Mouse (Mus musculus) lung, embryonic 14.5 days (tissue): Measurements from ENCODE around the gene Traf3ip3. TPM values are rescaled to one million over a fixed set of nuclear protein-coding genes. Genes with fewer than 3 reads are reported as not detected.

Experiments
- ATAC-seq: fragments of 200-750 bp; cut with Nextera tagmentation; 2 replicates; pipeline ENCODE4 v1.8.0; 2017; ENCODE audit warnings: mild to moderate bottlenecking, moderate TSS enrichment, moderate library complexity; ENCODE audit not compliant: insufficient read depth
- DNase-seq: peaks from one replicate; pipeline ENCODE4 v3.0.0-alpha.2; 2015
- H3K27ac ChIP-seq: fragments of 300-500 bp; sonication (generic); 2 replicates; pipeline ENCODE4 v1.5.1; 2014; ENCODE audit warnings: low read depth, mild to moderate bottlenecking, moderate library complexity
- H3K27me3 ChIP-seq: fragments of 300-500 bp; sonication (generic); 2 replicates; pipeline ENCODE4 v1.6.1; 2014; ENCODE audit warnings: low read length, control low read depth; ENCODE audit not compliant: insufficient read depth
- H3K36me3 ChIP-seq: fragments of 300-500 bp; sonication (generic); 2 replicates; pipeline ENCODE4 v1.6.1; 2014; ENCODE audit warnings: control low read depth; ENCODE audit not compliant: insufficient read depth
- H3K4me1 ChIP-seq: fragments of 300-500 bp; sonication (generic); 2 replicates; pipeline ENCODE4 v1.6.1; 2014; ENCODE audit warnings: antibody characterized with exemption, control low read depth; ENCODE audit not compliant: insufficient read depth
- H3K4me2 ChIP-seq: fragments of 300-500 bp; sonication (generic); 2 replicates; pipeline ENCODE4 v1.6.1; 2014; ENCODE audit warnings: mild to moderate bottlenecking
- H3K4me3 ChIP-seq: fragments of 300-500 bp; sonication (generic); 2 replicates; pipeline ENCODE4 v1.5.1; 2014; ENCODE audit warnings: low read depth, low read length
- H3K9ac ChIP-seq: fragments of 300-500 bp; sonication (generic); 2 replicates; pipeline ENCODE4 v1.6.1; 2014
- H3K9me3 ChIP-seq: fragments of 300-500 bp; sonication (generic); 2 replicates; pipeline ENCODE4 v1.6.1; 2016; ENCODE audit warnings: low read depth, low read length, control low read depth
- CTCF ChIP-seq: IDR thresholded peaks from 2 replicates; pipeline ENCODE4 v1.5.1; 2016; ENCODE audit warnings: antibody characterized with exemption, low read depth
- WGBS: fragments of 180-500 bp; shearing (Covaris S2); extraction: QIAGEN DNeasy Blood & Tissue Kit; methylation state at CpG from one replicate; pipeline ENCODE4 v1.1.7; 2014; 5-methylcytosine and 5-hydroxymethylcytosine counted together
- polyA plus RNA-seq: library from polyadenylated mRNA; unstranded; fragments of >200 nt; fragmentation: Nextera tagmentation; extraction: Ambion mirVana; gene quantifications from 2 replicates; pipeline ENCODE4 v1.2.1, GENCODE M21; 2014

Gene Traf3ip3
- polyA plus RNA-seq, 1 experiment from 2014 or later: 1.9 TPM

- H3K27ac ChIP-seq: no peak overlapping the region
- H3K36me3 ChIP-seq: no peaks in the 10 kb centered on the region
- no peak for TF ChIP-seq CTCF
- H3K9me3 ChIP-seq: no peaks in the 10 kb centered on the region
- ATAC-seq: peak; percentile 47; the same call in 1 of the 2 replicates
- no peak overlapping the region for H3K4me3 ChIP-seq
- H3K27me3 ChIP-seq: no peaks in the 10 kb centered on the region
- DNase-seq: no peak
- 37% methylated on average over 3 of the region's 3 CpGs for WGBS
- no peak overlapping the region for H3K4me2 ChIP-seq
- no peaks in the 10 kb centered on the region for H3K4me1 ChIP-seq
- H3K9ac ChIP-seq: no peak overlapping the region
Observed at GRCm38 (mm10) chr1:193138669-193139068, 62.8 kb downstream of the Traf3ip3 start.

DNA sequence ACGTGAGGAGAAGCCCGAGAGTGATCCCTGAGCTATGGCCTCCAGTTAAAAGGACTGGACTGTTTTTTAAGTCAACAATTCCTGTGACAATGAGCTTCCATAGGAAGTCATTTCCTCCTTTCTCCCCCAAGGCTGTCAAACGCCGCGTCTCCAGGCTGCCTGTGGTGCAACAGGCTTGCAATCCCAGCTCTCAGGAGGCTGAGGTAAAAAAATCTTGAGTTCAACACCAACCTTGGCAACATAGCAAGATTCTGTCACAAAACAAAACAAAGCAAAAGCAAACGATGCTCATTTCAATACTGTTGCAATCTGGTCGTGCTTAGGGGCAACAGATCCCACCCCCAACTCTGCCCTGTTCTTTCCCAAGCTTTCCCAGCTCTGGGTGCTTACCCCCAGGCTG is 63.4 kb downstream of the Traf3ip3 start:
- no peak overlapping the region for H3K27ac ChIP-seq
- no peaks in the 10 kb centered on the region for H3K27me3 ChIP-seq
- no peak for ATAC-seq
- no peaks in the 10 kb centered on the region for H3K4me1 ChIP-seq
- H3K9me3 ChIP-seq: no peaks in the 10 kb centered on the region
- no peak overlapping the region for H3K4me2 ChIP-seq
- WGBS: 15% methylated on average over 7 of the region's 7 CpGs
- no peak for TF ChIP-seq CTCF
- H3K4me3 ChIP-seq: no peak overlapping the region
- H3K9ac ChIP-seq: no peak overlapping the region
- DNase-seq: peak; percentile 47
- no peaks in the 10 kb centered on the region for H3K36me3 ChIP-seq

GRCm38 (mm10) chr1:193133726-193134125 is 67.8 kb downstream of the Traf3ip3 start:
- no peak for ATAC-seq
- Histone ChIP-seq H3K9me3 (no peaks in the 10 kb centered on the region), H3K4me1 (0 out of 2 replicates have a peak, but pooled peaks cover 2% of the 10 kb centered on the region), H3K4me3 (no peak overlapping the region), H3K4me2 (no peak overlapping the region), H3K27ac (no peak overlapping the region), H3K9ac (no peak overlapping the region), H3K36me3 (no peaks in the 10 kb centered on the region), H3K27me3 (no peaks in the 10 kb centered on the region)
- WGBS: 88% methylated on average over 1 of the region's 1 CpGs
- TF ChIP-seq CTCF: peak; percentile 29
- DNase-seq: no peak

GRCm38 (mm10) chr1:193132385-193132784 is 69.1 kb downstream of the Traf3ip3 start:
- H3K9ac ChIP-seq: no peak overlapping the region
- no peak for TF ChIP-seq CTCF
- DNase-seq: no peak
- no peaks in the 10 kb centered on the region for H3K9me3 ChIP-seq
- no peak overlapping the region for H3K27ac ChIP-seq
- 0 out of 2 replicates have a peak, but pooled peaks cover 2% of the 10 kb centered on the region for H3K4me1 ChIP-seq
- H3K27me3 ChIP-seq: no peaks in the 10 kb centered on the region
- no peak overlapping the region for H3K4me3 ChIP-seq
- no peak for ATAC-seq
- H3K4me2 ChIP-seq: no peak overlapping the region
- peaks cover 8% of the 10 kb centered on the region for H3K36me3 ChIP-seq

GRCm38 (mm10) chr1:193131311-193131948 is 70.1 kb downstream of the Traf3ip3 start:
- DNase-seq (no peak), ATAC-seq (no peak)
- no peak overlapping the region for H3K4me2 ChIP-seq
- no peak overlapping the region for H3K27ac ChIP-seq
- H3K9ac ChIP-seq: no peak overlapping the region
- peaks cover 17% of the 10 kb centered on the region for H3K36me3 ChIP-seq
- H3K4me1 ChIP-seq: 0 out of 2 replicates have a peak, but pooled peaks cover 2% of the 10 kb centered on the region
- no peak overlapping the region for H3K4me3 ChIP-seq
- TF ChIP-seq CTCF: no peak
- 52% methylated on average over 6 of the region's 6 CpGs for WGBS
- no peaks in the 10 kb centered on the region for H3K9me3 ChIP-seq
- no peaks in the 10 kb centered on the region for H3K27me3 ChIP-seq

GRCm38 (mm10) chr1:193130839-193131238 is 70.7 kb downstream of the Traf3ip3 start:
- peak overlapping the region; percentile 96; the same call in 1 of the 2 replicates for H3K4me3 ChIP-seq
- no peaks in the 10 kb centered on the region for H3K9me3 ChIP-seq
- DNase-seq (no peak), ATAC-seq (peak; percentile 20; the same call in 1 of the 2 replicates)
- TF ChIP-seq CTCF: no peak
- H3K9ac ChIP-seq: no peak overlapping the region
- WGBS: 64% methylated on average over 8 of the region's 8 CpGs
- no peak overlapping the region for H3K27ac ChIP-seq
- peak overlapping the region; percentile 72 for H3K4me2 ChIP-seq
- no peaks in the 10 kb centered on the region for H3K27me3 ChIP-seq
- 0 out of 2 replicates have a peak, but pooled peaks cover 2% of the 10 kb centered on the region for H3K4me1 ChIP-seq
- peaks cover 18% of the 10 kb centered on the region for H3K36me3 ChIP-seq

DNA sequence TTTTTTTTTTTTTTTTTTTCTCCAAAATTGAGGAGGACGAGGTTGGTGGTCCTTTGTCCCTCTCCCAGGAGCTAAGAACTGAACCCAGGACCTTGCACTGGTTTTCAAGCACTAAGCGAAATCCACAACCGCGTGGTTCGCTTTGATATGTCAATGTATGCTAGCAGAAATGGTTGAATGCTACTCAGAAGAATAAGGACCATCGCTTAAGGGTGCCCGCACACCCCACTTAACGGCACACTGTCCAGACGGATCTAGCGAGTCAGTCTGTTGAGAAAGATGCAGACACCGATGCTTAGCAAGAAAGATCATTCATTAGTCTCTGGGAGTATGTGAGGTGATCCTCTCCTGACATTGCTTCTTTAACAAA is 71.1 kb downstream of the Traf3ip3 start:
- peak; percentile 64 for ATAC-seq
- Histone ChIP-seq H3K4me1 (0 out of 2 replicates have a peak, but pooled peaks cover 2% of the 10 kb centered on the region), H3K27ac (no peak overlapping the region), H3K27me3 (no peaks in the 10 kb centered on the region), H3K4me3 (peak overlapping the region; percentile 96), H3K9ac (no peak overlapping the region), H3K36me3 (peaks cover 18% of the 10 kb centered on the region), H3K4me2 (peak overlapping the region; percentile 72), H3K9me3 (no peaks in the 10 kb centered on the region)
- DNase-seq: no peak
- TF ChIP-seq CTCF: no peak
- 19% methylated on average over 11 of the region's 11 CpGs for WGBS
